Mouse (Mus musculus): ENCODE results near the gene Slc9a8.
A peak's percentile ranks its signal among the peaks of the same experiment; 100 is the strongest.

Slc9a8 gene

DNA sequence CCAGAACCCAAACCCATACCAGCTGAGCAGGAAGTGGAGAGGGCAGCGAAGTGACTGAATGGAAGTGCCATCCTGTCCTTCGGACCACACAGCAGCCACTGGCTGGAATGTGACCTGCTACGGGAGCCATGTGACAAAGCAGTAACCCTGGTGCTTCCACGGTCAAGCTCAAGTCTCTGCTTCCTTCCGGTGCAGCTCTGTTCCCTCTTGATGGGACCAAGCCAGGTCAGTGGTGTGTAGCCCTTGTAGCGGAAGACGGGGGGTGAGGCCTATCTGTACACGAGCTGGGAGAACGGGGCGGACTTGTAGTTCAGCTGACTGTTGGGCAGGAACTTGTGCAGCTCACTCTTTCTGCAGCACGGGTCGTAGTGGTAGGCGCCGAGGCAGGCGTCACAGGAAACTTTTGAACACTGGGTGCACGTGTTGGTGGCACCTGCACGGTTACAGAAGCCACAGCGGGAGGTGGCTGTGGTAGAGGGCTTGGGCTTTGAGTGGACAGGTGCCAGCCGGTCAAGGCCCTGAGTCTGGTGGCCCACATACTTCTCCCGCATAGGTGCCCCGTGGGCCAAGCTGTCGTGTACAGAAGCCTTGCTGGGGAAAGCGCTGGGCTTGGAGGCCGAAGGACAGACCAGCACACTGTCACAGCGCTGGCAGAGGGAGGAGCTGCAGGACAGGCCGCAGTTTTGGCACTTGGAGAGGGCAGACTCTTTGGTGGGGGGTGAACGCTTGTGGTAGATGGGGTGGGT lies 61.7 kb downstream of the Slc9a8 start:
- no peak for DNase-seq (ENCODE audit: low spot score in 2 of 2)

DNA sequence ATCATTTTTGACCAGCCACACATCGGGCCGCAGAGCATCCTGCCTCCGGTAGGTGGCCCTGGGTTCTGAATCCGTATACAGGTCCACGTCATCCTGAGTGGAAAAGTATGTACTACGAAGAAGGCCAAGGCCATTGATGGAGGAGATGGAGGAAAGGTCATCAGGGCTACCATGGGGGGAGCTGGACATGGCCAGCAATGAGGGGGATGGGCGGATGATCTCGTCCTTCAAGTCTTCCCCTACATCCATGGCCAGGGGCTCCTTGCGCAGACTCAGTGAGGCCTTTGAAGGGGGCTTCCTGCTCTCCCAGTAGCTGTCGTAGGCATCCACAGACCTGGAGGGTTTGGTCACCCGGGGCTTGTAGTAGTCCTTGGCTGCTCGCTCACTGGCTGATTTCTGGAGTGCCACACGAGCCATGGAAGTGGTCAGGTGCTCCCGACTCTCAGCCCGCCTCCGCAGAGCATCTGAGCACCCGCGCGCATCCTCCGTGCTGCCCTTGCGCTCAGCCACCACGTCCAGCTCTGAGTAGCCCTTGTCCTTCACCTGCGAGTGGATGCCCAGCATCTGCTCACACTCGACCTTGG lies 62.4 kb downstream of the Slc9a8 start:
- no peak for DNase-seq (ENCODE audit: low spot score in 2 of 2)

DNA sequence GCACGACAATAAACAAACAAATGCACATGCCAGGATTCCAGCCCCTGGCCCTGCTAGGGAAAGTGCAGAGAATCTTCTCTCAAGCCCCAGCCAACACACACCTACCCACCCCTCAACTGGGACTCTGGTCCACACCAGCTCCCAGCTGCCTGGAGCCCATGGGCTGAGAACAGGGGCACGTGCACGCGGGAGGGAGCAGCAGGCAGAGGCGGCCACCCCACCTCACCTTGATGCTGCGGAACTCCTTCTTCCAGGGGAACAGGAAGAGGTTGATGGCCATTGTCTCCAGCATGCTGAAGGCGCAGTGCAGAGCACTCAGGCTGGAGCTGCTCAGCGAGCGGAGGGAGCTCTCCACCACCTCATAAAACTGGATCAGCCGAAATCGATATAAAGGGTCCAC lies 63.4 kb downstream of the Slc9a8 start:
- DNase-seq (ENCODE audit: low spot score in 2 of 2): no peak

DNA sequence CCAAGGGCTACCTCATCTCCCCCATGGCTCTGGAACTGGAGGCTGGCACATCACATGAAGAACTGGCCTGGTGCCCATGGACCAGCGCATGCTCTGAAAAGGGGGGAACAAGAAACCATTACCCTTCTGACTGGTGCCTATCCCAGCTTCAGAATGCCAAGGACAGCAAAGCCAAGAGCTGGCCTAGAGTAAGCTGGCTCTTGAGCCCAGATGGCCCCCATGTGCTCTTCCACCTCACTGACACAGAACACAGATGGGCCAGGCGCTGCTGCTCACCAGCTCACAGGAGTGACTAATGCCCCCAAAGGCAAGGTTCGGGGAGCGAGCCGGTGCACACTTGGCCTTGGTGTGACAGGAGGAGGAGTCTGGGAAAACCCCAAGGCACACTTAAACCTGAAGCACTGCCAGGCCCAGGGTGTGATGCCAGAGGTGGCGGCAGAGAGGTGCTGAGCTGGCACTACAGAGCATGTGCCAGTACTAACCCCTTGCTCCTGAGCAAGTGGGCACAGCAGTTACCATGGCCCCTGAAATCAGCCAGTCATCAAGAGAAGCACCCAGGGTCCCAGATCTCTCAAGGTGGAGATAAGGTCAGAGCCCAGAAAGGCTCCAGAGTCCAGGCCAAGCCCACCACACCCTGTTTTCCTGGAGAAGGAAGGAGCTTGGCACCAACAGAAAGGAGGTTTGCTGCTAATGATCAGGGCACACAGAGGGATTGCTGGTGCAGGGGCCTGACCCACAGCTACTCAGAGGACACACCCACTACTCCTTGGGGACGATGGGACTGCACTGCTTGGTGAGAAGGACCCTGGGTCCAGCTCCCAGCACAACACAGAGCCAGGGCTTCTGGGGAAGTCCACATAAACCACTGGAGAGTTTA lies 64.2 kb downstream of the Slc9a8 start:
- DNase-seq (ENCODE audit: low spot score in 2 of 2): peak in 1 of 2 experiments; percentile 66

DNA sequence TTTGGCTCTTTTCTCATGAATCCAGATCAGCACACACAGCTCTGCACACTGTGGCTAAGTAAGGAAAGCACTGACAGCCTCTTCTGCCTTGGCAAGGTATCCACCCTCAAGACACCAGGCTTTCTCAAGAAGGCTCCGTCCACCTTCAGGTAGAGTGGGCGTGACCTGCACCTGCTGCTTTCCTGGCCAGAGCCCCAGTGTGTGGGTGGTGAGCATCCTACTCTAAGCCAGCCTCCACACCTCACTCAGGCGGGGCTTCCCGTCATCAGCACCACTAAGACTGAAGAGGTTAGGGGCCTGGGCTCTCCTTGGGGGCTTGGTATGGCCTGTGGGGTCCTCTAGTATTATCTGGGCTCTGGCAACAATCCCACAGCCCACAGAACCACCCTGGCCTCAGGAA lies 65.1 kb downstream of the Slc9a8 start:
- DNase-seq (ENCODE audit: low spot score in 2 of 2): no peak

DNA sequence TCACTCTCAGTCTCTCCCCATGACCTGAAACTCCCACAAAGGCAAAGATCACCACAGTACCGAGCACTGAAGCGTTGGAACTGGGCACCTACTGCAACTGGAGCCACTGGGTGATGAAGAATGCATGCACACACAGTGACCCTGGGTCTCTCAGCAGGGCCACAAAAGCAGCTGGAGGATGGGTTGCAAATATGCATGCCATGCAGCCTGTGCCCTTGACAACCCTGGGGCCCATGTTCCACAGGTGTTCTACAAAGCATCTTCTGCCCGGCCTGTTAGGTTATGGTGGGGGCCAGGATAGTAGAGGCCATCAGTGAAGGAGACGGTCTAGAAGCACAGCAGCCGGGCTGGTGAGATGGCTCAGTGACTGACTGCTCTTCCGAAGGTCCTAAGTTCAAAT lies 66.0 kb downstream of the Slc9a8 start:
- DNase-seq (ENCODE audit: low spot score in 2 of 2): no peak

DNA sequence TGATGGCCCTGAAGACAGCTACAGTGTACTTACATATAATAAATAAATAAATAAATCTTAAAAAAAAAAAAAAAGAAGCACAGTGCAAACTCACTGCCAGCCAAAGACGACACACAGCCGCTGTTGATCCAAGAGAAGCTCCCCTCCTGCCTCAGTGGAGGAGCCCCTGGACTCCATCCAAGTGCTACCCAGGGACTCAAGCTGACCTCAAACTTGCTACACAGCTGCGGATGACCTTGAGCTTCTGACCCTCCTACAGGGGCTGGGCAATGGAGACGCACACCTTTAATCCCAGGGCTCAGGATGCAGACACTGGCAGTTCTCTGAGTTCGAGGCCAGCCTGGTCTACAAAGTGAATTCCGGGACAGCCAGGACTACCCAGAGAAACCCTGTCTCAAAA lies 66.5 kb downstream of the Slc9a8 start:
- DNase-seq (ENCODE audit: low spot score in 2 of 2): no peak

DNA sequence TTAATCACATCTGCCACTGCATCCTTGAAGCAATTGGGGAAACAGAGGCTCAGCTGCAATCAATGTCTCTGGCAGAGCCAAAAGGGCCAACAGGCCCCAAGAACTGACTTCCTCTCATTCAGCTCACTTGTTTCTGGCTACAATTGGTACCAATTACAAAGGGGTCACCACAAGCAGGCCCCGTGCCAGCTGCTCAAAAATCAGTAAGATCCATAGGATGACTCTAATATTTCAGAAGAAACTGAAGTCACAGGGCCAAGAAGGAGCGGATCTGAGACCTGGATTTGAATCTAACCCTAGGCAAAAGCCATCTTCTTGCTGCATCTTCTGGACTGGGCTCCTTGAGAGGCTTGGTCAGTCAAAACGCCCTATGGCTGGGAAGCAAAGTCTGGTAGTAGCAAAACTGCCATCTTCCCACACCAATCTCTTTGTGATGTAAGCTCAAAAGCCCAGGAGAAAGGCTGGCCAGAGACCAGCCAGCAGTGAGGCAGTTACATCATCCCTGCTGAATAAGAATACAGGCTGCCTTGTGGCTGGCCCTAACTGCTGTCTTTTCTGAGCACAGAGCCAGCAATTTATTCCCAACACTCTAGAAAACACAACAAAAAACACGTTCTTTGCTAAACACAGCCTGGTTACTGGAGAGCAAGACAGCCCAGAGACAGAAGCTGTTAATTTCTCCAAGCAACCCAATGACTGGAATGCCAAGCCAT lies 69.5 kb downstream of the Slc9a8 start:
- no peak for DNase-seq (ENCODE audit: low spot score in 2 of 2)

DNA sequence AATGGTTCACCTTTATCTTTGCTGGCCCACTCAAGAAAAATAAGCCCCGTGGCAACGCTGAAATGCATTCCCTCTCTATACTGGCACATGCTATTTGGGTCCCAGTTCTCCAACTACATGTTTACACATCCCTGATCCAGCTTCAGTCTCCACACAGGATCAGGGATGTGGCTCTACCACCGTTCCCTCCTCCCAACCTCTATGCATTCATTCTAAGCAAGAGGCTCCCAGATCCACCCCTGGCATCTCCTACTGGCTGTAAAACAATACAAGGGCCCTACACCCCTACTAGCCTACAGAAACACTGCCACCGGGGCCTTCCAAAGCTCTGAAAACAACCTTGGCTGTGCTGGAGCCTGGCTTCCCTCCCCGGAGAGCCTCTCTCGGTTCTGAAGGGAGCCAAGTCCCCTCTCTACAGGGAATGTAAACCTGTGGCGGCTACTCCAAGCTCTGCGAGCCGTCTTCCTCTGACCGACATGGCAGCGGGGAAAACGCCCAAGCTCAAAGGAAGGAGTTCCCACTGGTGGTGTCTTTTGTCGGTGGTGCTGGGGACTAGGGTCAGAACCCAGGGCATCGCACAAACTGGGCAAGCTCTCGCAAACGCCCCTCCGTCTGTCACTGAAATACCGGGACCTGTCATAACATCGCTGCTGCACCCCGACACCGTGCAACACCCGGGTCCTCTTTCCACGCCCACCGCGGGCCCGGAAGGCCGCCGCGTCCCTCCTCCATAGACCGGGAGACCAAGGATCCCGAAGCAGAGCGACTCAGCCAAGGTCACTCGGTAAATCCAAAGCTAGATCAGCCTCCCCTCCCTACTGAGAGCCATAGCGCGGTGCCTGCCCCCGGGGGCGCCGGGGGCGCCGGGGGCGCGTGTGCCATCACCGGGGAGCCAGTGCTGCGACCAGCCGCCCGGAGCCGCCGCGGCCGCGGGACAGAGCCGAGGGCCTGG lies 70.5 kb downstream of the Slc9a8 start, which contains the start of gene Rnf114:
TSS of gene Rnf114 (plus strand) at position 889 of the 952 bp plus-strand sequence.
- DNase-seq (ENCODE audit: low spot score in 2 of 2): peak in 1 of 2 experiments; percentile 46

DNA sequence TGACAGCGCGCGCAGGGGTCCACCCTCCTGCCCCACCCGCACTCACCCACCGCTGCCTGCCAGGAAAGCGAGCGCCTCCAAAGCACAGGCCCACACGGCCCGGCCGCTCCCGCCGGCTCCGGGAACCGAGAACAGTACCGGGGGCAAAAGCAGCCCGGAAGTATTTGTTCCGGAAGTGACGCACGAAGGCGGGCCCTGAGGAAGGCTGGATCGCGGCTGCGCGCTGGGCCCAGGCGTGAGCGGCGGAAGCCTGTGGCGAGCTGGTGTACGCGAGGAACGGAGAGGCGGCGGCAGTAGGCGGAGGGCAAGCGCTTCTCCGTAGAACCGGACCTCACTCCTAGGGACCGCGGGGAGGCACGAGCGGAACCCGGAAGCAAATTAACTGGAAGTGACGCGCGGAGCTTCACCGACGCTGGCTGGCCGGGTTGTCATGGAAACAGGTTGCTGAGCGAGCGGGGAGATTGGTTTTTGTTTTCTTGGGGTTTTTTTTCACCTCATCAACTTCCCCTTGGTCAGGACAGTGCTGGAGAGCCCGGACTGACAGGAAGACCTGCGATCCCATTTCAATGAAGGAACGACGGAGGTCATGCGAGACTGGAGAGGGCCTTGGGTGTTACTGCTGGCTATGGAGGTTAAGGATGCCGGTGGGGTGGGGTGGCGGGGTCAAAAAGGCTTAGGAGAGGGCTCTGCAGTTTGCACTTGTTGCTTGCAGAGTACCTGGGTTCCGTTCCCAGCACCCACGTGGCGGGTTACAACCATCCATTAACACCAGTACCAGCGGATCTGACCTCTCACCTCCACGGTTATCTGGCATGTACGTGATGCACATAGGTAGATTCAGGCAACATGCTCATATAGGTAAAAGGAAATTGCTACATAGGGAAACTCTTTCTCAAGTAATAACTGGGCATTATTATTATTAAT lies 71.5 kb downstream of the Slc9a8 start, which contains the start of gene Spata2:
TSS of gene Spata2 (minus strand) at position 175 of the 924 bp plus-strand sequence.
- DNase-seq (ENCODE audit: low spot score in 2 of 2): peak; percentile 94 to 95

DNA sequence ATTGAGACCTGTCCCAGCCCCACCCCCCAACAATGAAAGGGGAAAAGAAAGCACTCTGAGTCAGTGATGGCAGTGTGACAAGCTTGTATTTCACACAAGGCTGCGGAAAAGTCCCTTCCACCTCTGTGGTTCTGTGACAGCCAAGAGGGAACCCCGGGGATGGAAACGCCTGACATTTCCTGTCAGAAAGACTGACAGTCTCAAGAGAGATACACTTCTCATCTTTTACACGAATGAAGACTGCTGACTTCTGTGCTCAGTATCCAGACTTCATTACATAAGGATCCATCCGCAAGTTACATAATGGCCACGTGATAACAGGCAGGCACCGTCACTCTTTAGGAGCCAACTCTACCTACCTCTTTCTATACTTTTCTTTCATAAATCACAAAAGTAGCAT lies 74.9 kb downstream of the Slc9a8 start:
- no peak for DNase-seq (ENCODE audit: low spot score in 2 of 2)

DNA sequence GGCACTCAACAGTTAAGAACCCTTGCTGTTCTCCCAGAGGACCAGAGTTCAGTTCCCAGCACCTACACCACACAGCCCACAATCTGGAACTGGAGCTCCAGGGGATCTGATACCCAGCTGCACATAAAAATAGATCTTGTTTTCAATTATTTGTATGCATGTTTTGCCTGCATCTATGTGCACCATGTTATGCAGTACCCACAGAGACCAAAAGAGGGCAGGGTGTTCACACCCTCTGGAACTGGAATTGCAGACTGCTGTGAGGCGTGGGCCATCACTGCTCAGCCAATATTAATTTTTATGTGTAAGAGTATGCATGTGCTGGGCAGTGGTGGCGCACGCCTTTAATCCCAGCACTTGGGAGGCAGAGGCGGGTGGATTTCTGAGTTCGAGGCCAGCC lies 75.8 kb downstream of the Slc9a8 start:
- DNase-seq (ENCODE audit: low spot score in 2 of 2): no peak

DNA sequence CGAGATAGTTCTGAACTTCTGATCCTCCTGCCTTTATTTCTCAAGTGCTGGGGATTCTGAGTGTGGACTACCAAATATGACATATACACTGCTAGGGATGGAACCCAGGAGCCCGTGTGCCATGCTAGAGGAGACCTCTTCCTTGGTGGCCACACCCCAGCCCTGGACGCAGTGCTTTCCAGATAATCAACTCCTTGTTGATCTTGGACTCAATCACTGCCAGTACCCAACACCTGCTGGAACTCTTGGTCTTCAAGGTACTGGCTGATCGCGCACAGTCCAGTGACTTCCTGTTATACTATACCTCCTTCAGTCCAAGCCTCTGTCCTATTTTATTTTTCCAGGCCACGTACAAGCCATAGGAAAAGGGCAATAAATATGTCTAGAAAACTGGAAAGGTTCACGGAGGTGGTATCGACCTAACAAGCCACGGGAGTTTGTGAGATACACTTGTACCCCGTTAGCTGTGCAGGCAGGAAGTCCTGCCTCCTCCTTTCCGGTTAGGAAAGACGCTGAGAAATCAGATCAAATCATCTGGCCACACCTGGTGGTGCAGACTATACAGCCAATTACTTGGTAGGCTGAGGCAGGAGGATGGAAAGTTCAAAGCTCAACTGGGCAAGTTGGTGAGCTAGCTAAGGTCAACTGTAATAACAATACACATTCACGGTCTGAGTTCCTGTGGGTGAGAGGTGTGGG lies 81.2 kb downstream of the Slc9a8 start:
- DNase-seq (ENCODE audit: low spot score in 2 of 2): no peak

DNA sequence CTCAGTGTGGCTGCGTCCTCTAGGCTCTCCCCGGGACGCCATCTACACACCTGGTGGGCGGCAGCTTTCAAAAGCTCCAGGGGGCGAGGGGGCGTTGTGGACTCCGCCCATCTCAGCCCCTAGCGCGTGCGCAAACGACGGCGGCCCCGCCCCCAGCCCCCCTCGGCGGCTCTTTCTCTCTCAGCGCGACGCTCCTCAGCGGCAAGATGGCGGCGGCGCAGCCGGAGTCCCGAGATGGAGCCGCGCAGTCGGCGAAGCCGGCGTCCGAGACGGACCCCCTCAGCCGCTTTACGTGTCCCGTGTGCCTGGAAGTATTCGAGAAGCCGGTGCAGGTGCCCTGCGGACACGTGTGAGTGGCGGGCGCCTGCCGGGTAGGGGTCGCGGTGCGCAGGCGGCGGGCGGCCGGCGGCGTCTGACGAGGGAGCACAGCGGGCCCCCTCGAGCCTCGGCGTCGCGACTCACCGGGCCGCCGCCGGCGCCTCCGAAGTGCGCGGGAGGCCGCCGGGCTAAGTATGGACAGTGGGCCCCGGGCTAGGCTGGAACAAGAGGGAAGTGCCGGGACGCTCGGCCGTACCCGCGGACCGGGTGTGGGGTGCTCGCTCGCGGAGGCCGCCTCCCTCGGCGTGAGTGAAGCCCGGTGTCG lies 81.9 kb downstream of the Slc9a8 start:
- DNase-seq (ENCODE audit: low spot score in 2 of 2): peak; percentile 82 to 86

DNA sequence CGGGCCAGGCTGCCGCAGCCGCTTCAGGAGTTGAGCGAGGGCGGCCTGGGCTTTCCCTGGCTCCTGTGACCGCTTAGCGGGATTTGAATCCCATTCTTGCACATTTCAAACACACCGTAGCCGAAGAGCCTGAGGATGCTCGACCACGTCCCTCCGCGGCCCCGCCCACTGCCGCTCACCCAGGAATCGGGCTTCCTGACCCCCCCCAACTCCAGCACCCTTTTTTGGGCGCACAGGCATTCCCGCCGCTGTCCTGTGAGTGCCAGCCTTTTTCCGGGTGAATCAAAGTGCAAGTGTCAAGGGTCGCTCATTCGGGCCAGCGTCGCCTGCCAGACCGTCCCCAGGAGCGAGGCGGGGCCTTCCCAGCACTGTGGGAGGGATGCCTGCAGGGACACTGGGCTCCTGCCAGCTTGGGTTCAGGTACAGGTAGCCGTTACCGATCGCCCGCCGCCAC lies 82.4 kb downstream of the Slc9a8 start:
- DNase-seq (ENCODE audit: low spot score in 2 of 2): peak; percentile 55 to 64

DNA sequence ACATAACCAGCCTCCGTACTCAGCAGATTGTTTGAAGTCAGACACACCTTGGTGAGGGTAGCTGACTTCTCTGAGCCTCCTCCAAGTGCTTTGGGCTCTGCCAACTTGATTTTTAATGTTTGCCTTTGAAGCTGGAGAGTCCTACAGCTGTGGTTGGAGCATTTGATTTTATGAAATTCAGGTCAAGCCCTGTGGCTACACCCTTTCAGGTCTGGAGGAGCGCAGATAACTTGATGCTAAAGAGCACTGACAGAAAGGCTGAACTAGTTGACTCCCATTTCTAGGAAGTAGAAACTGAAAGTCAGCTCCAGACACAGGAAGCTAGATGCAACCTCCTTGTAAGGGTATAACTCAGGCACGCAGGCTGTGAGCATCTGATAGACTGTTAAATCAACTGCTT lies 83.6 kb downstream of the Slc9a8 start:
- DNase-seq (ENCODE audit: low spot score in 2 of 2): no peak

DNA sequence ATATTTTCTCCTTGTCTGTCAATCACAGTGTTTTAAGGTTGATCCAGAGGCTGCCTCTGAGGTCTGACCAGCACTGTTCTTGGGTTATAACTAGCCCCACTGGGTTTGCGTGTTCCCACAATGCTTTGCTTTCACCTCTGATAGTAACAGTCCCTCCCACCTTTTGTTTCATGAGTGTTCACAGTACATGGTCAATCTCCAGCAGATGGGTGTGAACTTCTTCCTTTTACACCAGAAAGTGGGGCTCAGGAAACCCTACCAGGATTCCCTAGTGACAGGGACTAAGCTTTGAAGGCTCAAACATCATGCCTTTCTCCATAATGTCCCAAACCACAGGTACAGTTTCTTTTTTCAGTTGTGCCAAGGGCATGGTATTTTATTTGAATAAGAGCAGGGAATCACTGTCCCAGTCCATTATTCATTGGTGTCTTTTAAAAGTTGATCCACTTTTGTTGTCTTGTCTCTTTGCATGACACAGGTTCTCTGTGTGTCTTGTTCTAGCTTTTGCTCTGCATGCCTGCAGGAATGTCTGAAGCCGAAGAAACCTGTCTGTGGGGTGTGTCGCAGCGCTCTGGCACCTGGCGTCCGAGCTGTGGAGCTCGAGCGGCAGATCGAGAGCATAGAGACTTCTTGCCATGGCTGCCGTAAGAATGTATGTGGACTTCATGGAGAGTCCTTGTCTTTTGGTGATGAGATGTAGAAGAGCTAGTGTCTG lies 85.2 kb downstream of the Slc9a8 start:
- DNase-seq (ENCODE audit: low spot score in 2 of 2): no peak

Data from heart, adult 9 months (tissue).